Mouse (Mus musculus) layer of hippocampus, adult 11-12 months (tissue): ENCODE measurements around the gene Cfap54.

Source experiments
- DNase-seq: peaks from one replicate; pipeline ENCODE4 v3.0.0; 2022; ENCODE audit warnings: low spot score

Gene Cfap54

DNA sequence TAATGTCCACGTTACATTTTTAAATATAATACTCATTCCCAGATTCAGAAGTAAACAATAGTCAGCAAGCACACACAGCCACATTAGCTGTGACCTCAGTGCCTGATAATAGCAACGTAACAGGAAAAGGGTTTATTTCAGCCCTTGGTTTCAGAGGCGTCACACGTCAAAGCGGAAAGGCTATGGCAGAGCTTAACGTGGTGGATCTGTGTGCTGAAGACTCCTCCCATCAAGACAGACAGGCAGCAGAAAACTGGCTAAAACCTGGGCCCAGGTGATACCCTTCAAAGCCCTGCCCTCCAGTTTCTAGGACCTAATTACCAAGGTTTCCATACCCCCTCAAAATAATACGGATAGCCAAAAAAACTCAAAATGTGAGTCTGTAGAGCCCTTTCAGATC is 16.0 kb upstream of the Cfap54 start:
- DNase-seq, result no peak

DNA sequence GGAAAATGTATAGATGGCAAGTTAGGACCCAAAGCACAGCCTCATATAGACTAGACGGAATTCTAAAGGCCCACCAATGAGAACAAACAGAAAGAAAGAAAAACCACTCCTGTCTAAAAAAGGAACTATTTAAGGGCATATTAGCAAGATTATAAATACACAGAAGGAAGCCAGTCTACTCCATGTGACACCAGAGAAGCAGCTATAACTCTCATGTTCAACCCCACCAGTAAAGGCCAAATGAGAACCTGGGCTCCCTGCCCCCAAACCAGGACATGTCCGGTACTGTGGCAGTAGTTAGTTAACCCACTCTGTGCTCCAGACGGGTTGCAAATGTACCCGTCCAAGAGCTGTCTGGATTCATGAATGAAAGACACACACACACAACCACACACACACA is 14.4 kb upstream of the Cfap54 start:
- no peak for DNase-seq

DNA sequence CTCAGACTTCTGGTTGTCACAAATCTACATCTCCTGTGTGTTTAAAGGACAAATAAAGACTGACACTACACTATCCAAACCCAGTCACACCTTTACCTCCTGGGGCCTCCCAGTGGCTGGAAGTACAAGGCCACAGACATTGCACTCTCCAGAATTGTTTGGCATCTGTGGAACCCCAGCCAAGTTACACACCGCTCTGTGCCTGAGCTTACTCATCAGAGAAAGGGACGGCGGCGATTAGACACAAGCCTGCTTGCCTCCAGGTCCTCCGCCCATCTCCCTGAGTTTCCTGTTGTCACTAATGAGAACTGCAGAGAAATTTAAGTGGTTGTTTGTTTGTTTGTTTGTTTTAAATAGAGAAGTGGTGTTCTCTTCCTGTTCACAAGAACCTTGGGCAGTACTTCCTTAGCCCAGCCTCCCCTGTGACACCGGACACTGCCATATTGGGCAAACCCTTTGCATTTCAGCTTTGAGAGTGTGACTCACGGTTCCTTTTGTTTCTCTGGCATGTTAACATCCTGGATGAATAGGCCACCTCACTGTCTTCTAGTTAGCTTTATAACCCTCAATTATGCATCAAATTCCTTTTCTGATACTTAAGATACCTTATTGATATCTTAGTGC is 13.7 kb upstream of the Cfap54 start:
- no peak for DNase-seq

DNA sequence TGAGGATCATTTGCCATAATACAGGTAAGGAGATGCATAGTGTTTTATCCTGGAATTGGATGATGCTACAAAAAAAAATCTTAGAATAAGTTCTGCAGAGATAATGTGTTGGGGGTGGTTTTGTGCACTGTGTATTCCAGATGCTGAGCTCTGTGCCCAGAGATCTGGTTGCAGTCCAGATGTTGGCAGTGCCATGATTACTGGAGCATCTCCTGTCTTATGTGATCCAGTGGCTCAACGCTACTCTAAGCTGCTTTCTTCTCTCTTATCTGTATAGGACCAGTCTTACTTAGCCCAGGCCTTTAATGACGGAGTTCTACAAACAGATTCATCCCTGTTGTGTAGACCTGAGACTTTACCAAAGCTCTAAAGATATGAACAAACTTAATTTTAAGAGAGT is 10.5 kb upstream of the Cfap54 start:
- DNase-seq, result no peak

DNA sequence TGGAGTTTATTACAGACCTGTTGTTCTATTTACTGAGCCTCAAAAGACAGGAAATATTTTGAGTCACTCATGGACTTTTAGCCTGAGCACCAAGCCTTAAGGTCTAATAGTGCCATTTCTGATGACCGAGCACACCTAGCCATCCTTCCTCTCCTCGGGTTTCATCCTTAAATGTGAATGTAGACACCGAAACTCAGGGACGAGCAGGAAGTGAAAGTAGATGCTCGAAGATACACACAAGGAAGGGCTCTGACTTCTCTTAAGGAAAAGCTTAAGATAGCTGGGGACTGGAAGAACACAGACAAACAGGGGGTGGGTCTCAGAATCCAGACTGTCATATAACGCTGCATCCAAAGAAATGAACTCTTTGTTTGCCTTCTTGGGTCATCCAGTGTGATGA is 8.8 kb upstream of the Cfap54 start:
- DNase-seq, result no peak

DNA sequence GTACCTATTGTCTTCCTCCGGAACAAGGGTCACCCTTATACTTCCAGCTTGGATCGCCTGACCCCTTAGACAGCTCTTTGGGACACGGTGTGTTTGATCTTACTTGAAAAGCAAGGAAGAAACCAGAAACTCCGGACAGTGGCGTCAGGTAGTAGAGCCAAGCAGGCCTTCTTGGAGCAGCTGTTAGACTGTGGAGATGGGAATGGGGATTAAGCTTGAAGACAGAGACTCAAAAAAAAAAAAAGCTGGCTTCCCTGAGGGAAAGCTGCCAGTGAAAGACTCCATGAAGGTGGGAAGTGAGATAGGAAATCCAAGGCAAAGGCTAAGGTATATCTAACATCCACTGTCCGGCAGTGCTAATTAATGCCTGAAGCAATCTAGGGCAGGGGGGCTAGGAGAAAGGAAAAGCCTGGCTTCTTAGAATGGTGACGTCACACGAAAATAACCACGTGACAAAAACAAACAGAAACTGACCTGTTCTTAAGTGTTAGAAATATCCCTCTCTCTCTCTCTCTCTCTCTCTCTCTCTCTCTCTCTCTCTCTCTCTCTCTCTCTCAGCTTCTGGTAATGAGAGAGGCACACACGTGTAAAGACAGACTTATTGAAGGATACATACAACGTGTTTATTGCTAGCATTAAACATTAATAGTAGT is 7.1 kb upstream of the Cfap54 start:
- no peak for DNase-seq

DNA sequence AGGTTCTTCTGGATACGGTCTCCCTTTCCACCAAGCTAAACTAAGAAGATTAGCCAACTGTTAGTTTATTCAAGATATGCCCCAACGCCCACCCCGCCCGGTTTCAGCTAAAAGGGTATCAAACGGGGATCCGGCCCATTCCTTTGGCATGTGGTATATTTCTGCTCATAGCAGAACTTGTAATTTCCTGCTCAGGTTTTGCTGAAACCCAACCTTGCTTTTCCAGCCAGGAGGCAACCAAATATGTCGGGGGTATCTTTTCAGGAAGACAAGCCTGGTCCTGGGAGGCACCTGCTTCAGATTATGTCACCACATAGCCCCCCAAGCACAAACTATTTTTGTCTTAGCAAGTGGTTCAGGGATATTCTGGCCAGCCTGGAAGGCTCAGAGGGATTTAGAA is 6.1 kb upstream of the Cfap54 start:
- DNase-seq, result no peak

DNA sequence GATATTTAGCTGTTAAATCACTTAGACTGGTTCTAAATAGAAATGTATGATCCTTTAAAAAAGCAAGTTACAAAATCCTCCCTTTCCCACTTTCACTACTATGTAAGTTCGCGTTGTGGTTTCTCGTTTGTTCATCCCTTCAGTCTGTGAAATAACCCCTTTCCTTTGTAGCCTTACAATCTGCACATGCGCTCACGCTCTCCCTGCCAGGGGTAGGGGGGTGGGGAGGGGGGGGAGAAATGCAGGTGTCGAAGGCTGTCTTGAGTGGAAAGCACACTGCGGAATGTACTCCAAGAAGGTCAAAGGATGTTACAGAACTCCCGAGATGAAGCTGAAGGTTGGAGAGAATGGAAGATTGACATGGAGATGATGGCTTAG is 2.5 kb upstream of the Cfap54 start:
- DNase-seq, result no peak

DNA sequence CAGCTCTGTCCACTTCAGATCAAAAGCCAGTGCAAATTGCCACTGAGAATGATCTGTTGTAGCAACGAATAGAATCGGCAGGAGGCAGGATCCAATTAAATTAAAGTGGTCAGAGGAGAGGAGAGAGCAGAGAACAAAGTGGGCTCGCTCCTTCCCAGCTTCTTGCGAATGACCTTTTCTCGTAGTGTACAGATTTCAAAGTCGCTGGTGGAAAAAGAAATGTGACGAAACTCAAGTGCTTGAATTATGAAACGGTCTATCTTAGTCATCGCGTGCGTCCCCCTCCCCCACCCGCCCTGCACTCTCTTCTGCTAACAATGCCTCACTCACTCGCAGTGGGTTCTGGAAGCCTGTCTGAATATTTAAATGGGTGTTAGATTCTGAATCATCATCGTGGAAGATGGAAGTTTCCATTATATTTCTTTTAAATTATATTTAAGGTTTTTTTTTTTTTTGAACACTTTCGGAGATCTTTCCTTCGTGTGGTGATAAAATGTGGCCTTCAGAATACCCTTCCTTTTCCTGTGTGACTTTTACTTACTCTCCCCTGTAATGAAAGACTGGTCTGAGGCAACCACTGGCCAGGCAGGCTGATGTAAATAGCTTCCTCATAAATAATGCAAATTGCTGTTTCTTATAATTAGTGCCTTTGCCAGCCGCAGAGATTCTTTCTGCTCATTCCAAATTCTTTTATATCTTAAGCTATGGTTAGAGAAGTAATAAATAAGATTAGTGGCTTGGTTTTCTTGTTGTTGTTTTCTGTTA is 2.0 kb upstream of the Cfap54 start:
- DNase-seq, result no peak

DNA sequence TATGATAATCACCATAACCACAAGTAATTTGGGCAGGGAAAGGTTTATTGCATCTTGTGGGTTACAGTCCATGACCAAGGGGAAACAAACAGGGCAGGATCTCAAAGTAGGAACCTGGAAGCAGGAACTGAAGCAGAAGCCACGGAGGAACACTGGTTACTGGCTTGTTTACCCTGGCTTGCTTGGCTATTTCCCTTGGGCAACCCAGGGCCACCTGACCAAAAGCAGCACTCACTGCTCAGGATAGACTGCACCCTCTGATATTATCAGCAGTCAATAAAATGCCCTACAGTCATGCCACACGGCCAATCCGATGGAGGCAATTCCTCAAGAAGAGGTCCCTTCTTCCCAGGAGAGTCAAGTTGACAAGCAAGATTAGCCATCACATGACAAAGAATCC is 1.9 kb downstream of the Cfap54 start:
- no peak for DNase-seq

DNA sequence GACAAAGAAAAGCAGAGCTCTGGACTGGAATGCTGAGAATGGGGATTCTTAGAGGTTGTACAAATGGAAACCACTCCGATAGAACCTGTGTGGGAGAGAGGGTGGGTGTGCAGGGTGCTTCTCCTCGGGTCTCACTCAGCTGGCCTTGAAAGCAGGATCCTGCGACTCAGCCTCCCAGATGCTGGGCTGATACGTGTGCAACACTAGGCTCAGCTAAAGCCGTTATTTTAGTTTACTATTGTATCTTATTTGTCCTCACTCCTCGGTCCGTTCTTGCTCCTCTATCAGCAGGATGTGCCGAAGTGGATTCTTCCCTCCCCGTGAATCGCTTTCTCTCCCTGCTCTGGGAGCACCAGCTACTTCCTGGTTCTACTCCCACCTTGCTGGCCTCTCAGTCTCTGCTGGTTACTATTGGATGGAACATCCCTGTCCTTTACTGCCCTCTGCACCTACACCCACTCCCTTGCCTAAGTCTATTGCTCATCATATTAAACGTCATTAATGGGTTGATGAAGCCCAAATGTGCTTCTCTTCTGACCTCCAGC is 3.4 kb downstream of the Cfap54 start:
- DNase-seq, result no peak

DNA sequence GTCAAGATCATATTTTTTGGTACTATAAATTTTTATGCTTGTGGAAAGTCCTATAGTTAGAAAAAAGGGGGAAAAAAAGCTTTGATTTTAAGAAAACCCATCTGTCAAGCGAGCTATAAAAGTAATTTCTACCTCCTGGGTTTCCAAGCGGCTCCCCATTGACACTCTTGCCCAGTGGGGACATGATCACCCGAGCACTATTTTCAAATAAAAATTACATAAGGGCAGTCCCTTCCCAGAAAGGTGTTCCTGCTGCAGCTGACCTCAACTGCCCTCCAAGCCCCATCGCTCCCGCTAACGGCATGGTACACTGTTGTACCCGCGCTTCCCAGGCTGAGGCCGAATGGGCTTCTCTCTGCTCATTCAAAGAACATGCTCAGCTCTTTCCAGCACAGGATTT is 5.0 kb downstream of the Cfap54 start:
- no peak for DNase-seq

DNA sequence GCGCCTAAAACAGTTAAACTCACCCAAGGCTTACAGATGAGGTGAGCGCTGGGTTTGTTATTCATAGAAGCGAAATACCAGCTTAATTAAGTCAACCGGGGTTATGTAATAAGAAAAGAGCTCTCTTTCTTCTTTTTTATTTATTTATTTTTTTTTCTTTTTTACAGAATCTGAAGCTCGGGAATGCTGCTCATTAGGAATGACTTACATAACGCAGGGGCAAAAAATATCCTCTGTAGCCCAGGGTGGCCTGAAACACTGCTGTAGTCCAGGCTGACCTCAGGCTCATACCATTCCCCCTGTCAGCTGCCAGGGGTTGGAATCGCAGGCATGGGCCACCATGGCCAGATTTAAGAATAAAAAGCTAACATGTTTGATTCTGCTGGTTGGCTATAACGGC is 5.6 kb downstream of the Cfap54 start:
- no peak for DNase-seq

DNA sequence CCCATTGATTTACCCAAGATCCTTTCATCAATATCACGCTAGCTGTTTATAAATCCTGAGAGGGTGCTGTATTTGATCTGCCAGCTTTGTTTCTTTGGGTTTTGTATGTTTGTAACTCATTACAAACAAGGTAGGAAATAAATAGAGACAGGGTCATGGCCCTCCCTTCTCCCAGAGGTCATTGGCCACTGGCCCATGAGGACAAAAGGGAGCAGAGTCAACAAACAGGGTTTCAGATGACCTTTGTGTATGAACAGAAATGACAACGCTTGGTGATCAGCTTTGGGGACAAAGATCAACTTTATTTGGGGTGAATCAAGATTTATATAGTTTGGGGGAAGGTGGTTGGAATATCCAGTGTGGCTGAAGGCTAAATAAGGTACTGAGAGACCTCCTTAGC is 8.6 kb downstream of the Cfap54 start:
- DNase-seq, result no peak

DNA sequence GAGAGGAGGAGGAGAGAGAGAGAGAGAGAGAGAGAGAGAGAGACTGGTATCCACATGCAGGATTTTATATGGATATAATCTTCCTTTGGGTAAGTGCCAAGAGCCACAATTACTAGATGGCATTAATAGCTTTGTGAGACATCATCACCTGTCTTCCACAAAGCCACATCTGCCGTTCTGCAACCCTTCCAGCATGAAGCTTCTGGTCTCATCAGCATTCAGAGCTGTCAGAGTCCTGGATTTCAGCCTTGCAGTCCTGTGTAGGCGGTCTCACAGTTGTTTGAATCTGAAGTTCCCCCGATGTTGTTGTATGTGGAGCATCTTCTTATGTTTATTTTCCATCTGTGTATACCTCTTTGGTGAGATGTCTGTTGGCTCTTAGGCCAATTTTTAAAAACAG is 9.7 kb downstream of the Cfap54 start:
- peak; percentile 59 for DNase-seq

DNA sequence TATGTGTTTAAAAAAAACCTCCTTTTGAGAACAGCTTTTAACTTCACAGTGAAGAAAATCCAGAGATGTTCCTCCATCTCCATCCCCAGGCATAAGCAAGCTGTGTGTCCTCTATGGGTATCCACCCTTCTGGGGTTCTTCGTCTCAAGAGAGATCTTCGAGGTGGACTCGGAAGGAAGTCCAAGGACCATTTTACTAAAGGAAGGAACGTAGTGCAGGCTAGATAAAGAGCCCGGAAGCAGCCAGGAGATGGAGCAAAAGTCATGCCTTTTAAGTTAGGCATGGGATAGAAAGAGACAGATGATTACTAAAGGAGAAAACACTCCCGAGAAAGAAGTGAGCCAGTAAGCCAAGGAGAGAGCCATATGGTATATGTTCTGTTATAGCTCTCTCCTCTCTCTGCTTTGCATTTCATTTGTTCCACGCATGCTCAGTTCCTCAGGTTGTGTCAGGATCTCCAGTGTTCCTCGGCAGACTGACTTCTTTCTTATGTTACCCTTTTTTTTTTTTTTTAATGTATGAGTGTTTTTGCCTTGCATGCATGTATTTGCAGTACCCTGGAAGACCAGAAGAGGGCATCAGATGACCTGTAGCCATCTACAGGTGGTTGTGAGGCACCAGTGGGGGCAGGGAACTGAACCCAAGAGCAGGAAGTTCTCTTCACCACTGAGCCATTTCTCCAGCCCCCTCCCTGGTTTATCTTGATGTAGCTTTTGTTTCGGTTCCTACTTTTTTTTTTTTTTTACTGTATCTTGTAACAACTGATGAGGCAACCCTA is 11.1 kb downstream of the Cfap54 start:
- peak; percentile 81 for DNase-seq

DNA sequence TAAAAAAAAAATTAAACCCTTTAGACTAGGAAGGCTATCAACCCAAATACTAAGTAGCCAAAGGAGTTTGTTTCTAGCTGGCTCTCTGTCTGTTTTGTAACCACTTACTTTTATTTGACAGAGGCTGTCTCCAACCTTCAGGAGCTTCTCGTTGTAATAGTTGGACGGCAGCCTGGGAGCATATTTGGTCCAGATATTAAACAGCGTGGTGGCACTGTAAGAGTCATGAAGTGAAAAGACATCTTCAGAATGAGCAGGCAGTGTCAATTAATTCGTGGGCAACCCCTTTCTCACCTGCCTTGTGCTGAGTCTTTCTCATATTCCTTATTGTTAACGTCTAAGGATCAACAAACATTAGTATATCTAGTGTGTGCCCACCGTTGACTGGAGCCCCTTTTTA is 11.7 kb downstream of the Cfap54 start:
- DNase-seq, result no peak

DNA sequence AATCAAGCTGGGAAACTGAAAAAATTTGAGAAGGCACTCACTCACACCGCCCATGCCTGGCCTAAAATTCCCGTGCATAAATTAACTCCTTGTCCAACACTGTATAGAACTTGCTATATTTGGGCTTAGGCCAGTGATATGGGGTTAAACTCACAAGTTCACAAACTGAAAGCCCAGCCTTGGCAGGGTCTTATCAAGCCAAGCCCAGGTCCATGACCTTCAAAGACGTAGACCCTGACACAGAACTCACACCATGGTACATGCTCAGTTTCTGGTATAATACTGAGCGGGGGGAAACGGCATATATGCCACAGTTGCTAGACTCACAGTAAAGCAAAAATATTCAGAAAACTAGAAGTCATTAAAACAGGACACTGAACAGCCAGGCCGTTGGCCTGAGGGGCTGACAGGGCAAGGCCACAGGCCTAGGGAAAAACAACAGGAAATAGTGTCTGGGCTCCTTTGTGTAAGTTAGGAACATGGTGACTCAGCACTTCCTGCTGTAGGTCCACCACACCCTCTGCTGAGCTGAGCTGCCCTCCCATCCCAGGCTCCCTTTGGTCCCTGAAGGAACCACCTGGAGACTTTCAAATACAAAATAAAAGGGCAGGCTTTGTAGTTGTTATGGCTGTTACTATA is 12.3 kb downstream of the Cfap54 start:
- DNase-seq, result no peak

DNA sequence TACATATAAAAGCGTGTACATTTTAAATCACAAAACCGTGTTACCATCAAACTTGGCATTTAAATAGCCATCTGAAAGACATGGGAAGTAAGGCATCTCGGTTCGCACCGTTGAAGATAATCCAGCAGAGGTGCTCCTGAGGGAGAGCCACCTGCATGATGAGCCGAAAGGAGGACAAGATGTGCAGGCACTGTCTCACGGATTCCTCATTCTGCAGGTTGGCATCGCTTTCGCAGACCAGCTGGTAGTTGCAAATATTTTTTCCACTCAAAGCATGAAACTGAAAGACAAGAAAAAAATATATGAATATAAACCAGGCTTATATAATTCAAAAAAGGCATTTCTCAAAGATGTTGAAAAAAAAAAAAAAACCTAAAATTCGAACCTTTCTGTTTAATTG is 16.4 kb downstream of the Cfap54 start:
- DNase-seq, result no peak

DNA sequence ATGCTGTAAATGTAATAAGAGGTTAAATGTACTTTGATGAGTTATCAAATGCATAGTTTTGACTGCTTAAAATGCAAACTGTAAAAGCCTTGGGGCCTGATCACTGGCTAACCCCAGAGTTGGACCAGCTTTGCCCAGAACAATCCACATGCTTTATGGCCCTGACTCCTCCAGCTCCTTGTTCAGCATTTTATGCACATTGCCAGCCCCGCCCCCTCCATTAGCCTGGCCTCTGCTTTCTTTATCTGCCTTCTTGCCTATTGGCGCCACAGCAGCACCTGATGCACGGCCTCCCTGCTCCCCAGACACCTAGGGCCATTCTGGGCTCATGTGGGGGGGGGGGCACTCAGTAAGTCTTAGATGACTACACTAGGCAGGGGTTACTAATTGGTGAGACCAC is 17.8 kb downstream of the Cfap54 start:
- DNase-seq, result no peak

DNA sequence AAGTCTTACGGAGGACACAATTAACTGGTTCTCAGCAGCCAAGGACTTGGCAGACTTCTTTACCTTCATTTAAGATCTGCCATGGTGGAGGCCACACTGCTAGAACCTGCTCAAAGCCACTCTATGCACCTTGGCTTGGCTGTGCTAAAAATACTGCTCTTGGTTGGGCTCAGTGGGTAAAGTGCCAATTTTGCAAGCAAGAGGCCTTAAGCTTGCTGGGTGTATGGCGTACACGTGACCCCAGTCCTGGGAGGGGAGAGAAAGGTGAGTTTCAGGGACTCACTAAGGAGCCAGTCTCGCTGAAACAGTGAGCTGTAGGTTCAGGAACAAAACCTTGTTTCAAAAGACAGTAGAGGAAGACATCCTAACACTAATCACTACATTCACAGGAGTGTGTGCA is 19.0 kb downstream of the Cfap54 start:
- DNase-seq, result no peak

DNA sequence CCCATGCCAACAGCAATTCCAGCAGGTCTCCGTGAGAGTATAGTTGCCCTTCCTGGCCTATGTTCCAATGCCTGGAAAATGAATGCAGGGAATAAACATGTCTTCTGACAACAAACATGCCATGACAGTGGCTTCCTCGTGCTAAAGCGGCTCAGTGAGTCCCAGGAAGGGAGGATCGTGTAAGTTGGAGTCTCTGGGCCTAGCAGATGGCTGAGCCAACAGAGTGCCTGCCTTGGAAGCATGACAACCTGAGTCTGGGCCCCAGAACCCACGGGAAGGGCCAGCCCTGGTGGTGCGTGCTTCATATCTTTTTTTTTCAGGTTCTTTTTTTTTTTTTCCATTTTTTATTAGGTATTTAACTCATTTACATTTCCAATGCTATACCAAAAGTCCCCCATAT is 27.6 kb downstream of the Cfap54 start:
- peak; percentile 30 for DNase-seq
